Mouse (Mus musculus) layer of hippocampus, postnatal 14 days (tissue): Measurements from ENCODE around the gene Itga2. TPM values are rescaled to one million over a fixed set of nuclear protein-coding genes. Genes with fewer than 3 reads are reported as not detected.

Experiments used
- DNase-seq, 2 experiments: peaks; one replicate each; pipeline ENCODE4 v3.0.0; 2021 to 2022; ENCODE audit warnings: low spot score in 2 of 2, mixed read lengths in 1 of 2
- total RNA-seq, 2 experiments: library from RNA; stranded (reverse); gene quantifications; 2 replicates each; pipeline ENCODE4 v1.2.3; 2021

Itga2 gene
- total RNA-seq, 2 experiments from 2014 or later: 0.10 to 0.55 TPM

DNA sequence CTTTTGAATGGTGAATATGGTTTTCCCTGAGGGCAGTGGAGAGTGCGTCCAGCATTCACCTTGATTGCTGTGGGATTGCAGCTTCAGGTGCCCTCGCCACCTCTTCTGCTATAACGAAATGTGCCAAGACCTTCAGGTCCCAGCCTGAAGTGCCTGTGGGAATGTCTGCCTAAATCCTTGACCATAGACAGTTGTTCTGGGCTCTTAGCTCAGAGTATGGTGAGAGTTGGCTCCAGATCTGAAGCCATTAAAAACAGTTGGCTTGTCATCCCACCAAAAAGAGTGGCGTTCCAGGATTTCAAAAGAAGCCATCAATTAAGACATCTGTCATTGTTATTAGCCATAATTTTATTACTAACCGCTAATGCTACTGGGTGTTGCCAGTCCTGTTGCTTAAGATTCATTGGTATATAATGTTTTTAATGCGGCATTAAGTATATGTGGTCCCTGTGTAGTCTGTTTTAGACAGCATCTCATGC is 106.5 kb downstream of the Itga2 start:
- no peak for DNase-seq

GRCm38 (mm10) chr13:114822871-114823270 is 109.0 kb downstream of the Itga2 start:
- no peak for DNase-seq

- DNase-seq: no peak
Measured at GRCm38 (mm10) chr13:114818513-114818912, 113.4 kb downstream of the Itga2 start.

- DNase-seq: peak; percentile 90 to 93
Measured at GRCm38 (mm10) chr13:114817751-114818360, 114.0 kb downstream of the Itga2 start, which contains the start of gene Mocs2. Gene Mocs2 (plus strand): TSS chr13:114818236.

DNA sequence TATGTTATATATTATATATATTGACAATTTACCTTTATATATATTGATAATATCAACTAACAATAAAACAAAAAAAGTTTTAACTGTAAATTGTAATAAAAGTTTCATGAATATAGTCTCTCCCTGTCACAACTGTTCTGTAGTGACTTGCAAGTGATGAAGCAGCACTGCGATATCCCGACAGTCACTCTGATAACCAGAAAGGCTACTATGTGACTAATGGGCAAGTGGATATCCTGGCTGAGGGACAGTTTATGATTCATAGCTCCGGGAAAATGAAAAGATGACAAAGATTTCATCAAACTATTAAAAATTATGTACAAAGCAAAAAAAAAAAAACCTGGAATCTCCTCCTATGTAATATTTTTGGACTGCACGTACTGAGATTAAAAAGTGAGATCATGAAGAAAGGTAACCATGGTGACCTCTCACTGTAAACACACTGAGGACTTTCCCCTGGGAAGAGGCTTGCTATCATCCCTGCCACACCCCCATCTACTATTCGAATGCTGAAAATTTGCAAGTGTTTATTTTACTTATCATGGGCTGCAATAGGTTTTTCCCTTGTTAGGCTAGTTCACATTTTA is 122.2 kb downstream of the Itga2 start:
- DNase-seq: no peak

GRCm38 (mm10) chr13:114802971-114803370 is 128.9 kb downstream of the Itga2 start:
- DNase-seq: no peak

DNA sequence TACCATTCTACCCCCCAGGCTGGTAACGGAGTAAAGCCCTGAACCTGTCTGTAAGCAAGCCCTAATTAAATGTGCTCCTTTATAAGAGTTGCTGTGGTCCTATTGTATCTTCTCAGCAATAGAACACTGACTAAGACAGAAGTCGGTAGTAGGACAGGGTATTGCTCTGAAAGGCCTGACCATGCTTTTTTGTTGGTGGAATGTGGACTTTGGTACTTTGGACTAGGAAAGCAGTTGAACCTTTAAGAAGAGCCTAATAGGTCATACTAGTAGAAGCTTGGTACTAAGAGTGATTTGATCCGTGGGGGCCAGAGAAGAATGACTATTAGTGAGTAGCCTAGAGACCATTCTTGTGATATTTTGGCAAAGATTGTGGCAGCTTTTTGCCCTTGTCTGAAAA is 130.0 kb downstream of the Itga2 start:
- no peak for DNase-seq

DNA sequence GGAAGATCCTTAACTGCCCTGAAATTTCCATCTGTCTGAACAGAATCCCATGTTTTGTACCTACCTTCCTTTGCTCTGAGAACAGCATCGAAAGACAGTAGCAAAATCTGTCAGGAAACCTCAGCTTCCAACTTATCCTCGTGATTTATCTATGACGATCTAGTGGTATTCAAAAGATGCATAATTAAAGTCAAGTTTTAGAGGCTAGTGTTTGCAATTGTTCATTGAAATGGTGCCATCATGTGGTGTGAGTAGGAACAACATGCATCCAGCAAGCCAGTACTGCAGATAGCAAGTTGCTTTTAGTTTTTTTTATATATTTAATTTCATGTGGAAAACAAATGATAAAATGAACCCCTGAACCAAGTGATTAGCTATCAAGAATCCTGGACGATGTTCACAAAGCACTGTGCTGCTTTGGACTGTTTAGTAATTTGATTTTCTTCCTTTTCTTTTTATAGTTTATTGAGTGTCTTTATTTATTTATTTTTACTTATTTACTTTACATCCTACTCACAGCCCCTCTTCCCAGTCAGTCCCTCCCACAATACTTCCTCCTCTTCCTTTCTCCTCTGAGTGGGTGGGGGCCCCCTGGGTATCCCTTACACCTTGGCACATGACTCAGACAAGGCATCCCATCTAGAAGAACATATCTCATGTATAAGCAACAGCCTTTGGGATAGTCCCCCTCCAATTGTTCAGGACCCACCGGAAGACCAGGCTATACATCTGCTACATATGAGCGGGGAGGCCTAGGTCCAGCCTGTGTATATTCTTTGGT is 138.5 kb downstream of the Itga2 start:
- peak; percentile 65 to 86 for DNase-seq

DNA sequence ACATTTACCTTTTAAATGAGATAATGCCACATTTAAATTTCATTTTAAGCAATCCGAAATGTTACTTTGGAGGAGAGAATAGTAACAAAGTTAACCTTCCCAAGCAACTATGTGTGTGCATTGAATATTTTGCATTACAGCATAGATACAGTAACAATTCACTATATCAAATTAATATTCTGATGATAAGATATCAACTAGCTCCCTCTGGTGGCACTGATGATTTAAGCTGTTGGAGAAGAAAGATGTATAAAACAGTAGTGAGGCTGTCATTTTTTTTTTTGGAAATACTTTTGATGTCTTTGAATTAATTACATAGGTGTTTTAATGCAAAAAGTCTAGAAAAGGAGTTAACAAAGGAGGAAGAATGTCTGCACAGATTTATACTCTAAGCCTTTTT is 140.4 kb downstream of the Itga2 start:
- DNase-seq: peak in 1 of 2 experiments; percentile 54

Other genes with a start within 250 kb of the Itga2 start
- gene Mocs2, start 113.9 kb downstream of the Itga2 start, total RNA-seq: 10 to 100 TPM; 92.1 to 95.6 TPM
- gene Pelo, start 158.1 kb upstream of the Itga2 start, total RNA-seq: 10 to 100 TPM; 18.6 to 22.0 TPM
- 1 to 10 TPM; 5.0 to 5.6 TPM for gene Gm49395, start 169.8 kb upstream of the Itga2 start, total RNA-seq
- gene Itga1, start 169.9 kb upstream of the Itga2 start, total RNA-seq: 10 to 100 TPM; 12.1 to 13.4 TPM